Mouse (Mus musculus) erythroblast, embryonic 14.5 days (primary cell): ENCODE results near the gene Slc5a10. TPM values are rescaled to one million over a fixed set of nuclear protein-coding genes. Genes with fewer than 3 reads are reported as not detected.
"Not testable (repeated sequence)": the region's sequence is repeated elsewhere in the genome, so short reads cannot be mapped to it uniquely, and the experiment has no call there.

ENCODE experiments used
- H3K27me3 ChIP-seq: 2 replicates; pipeline ENCODE4 v1.6.1; 2012; ENCODE audit warnings: inconsistent platforms; ENCODE audit not compliant: control insufficient read depth
- H3K36me3 ChIP-seq: 2 replicates; pipeline ENCODE4 v1.6.1; 2012; ENCODE audit warnings: mild to moderate bottlenecking, inconsistent platforms; ENCODE audit not compliant: control insufficient read depth
- H3K4me1 ChIP-seq: 2 replicates; pipeline ENCODE4 v1.6.1; 2012; ENCODE audit warnings: inconsistent platforms; ENCODE audit not compliant: control insufficient read depth
- H3K4me3 ChIP-seq: replicated peaks from 2 replicates; pipeline ENCODE3; 2012; ENCODE audit warnings: moderate library complexity, mild to moderate bottlenecking, inconsistent platforms
- H3K9me3 ChIP-seq: 2 replicates; pipeline ENCODE4 v1.6.1; 2012; ENCODE audit warnings: low read length, inconsistent platforms, mixed read lengths; ENCODE audit not compliant: control insufficient read depth
- GATA1 ChIP-seq: IDR thresholded peaks from 2 replicates; pipeline ENCODE4 v1.6.1; 2012; ENCODE audit warnings: low read length, inconsistent platforms, mixed read lengths
- TAL1 ChIP-seq: IDR thresholded peaks from 3 replicates; pipeline ENCODE4 v1.6.1; 2012; ENCODE audit warnings: low read length, inconsistent platforms, mixed read lengths
- polyA plus RNA-seq: library from polyadenylated mRNA; stranded (reverse); fragments of >175 nt; gene quantifications from 2 replicates; pipeline ENCODE4 v1.2.3, GENCODE M21; 2012

Slc5a10 gene
- polyA plus RNA-seq, 1 experiment = not detected

DNA sequence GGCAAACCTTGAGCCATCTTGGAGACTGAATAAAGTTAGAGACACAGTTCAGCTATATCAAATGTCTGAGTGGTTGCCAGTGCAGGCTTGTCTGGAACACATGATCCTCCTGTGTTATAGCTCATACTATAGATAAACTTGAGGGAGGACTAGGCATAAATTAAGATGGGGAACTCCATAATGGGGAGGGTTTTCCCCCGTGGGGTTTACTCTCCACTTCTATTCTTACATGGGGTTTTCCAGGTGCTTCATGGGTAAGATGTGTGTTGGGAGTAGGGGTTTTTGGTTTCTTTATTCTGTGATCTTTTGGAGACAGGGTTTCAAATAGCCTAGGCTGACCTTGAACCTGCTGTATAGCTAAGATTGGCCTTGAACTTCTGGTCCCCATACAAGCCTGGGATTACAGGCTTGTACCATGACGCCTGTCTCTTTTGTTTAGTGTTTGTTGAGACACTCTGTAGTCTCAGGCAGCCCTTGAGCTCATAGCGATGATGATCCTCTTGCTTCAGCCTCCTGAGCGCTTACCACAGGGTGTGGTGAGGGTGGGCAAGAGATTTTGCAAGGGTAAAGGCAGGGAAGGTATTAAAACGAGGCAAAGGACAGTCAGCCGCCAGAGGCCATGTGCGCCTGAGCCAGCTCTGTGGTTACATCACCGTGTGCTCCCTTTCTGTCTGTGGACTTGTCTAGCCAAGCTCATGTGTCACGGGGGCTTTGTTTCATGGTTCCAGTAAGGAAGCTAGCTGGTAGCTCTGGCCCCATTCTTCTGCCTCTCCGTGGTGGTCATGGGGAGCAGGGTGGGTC is 73.3 kb downstream of the Slc5a10 start:
- no peaks in the 10 kb centered on the region for H3K4me1 ChIP-seq
- H3K36me3 ChIP-seq = no peaks in the 10 kb centered on the region
- H3K9me3 ChIP-seq = no peaks in the 10 kb centered on the region
- H3K4me3 ChIP-seq = no peak overlapping the region
- H3K27me3 ChIP-seq = no peaks in the 10 kb centered on the region; the same call in 1 of the 2 replicates
- TF ChIP-seq GATA1 = no peak
- no peak for TF ChIP-seq TAL1

- TF ChIP-seq GATA1 (no peak), TAL1 (no peak)
- H3K4me1 ChIP-seq = no peaks in the 10 kb centered on the region
- no peak overlapping the region for H3K4me3 ChIP-seq
- H3K36me3 ChIP-seq = no peaks in the 10 kb centered on the region
- H3K9me3 ChIP-seq = no peaks in the 10 kb centered on the region
- no peaks in the 10 kb centered on the region; the same call in 1 of the 2 replicates for H3K27me3 ChIP-seq
These were observed 74.1 kb downstream of the Slc5a10 start for GRCm38 (mm10) chr11:61646499-61647039.

DNA sequence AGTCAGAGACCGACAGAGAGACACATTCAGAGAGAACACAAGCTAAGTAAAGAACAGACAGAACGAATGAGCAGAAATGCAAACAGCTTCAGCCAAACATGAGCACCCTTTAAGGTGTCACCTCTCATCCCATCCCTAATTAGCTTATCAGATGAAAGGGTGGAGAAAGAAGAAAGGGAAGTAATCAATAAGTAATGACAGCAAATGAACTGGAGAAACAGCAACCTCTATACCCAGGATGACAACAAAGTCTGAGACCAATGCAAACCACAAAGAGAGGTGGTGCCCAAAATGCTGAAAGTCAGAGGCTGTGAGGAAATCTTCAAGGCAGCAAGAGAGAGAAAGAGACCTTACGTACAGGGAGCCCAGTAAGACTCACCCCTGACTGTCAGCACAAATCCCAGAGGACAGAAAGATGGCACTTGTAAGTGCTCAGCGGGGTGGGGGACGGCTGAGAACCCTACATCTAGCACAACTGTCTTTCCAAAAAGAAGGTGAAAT is 75.2 kb downstream of the Slc5a10 start:
- Histone ChIP-seq H3K4me1 (no peaks in the 10 kb centered on the region), H3K9me3 (no peaks in the 10 kb centered on the region), H3K36me3 (no peaks in the 10 kb centered on the region), H3K4me3 (no peak overlapping the region), H3K27me3 (no peaks in the 10 kb centered on the region; the same call in 1 of the 2 replicates)
- TF ChIP-seq GATA1 (no peak), TAL1 (no peak)

- TF ChIP-seq GATA1 = no peak
- TF ChIP-seq TAL1 = no peak
- no peak overlapping the region for H3K4me3 ChIP-seq
- H3K4me1 ChIP-seq = no peaks in the 10 kb centered on the region
- H3K36me3 ChIP-seq = no peaks in the 10 kb centered on the region
- no peaks in the 10 kb centered on the region for H3K9me3 ChIP-seq
- H3K27me3 ChIP-seq = no peaks in the 10 kb centered on the region; the same call in 1 of the 2 replicates
These were observed 75.9 kb downstream of the Slc5a10 start for GRCm38 (mm10) chr11:61644576-61645326.

DNA sequence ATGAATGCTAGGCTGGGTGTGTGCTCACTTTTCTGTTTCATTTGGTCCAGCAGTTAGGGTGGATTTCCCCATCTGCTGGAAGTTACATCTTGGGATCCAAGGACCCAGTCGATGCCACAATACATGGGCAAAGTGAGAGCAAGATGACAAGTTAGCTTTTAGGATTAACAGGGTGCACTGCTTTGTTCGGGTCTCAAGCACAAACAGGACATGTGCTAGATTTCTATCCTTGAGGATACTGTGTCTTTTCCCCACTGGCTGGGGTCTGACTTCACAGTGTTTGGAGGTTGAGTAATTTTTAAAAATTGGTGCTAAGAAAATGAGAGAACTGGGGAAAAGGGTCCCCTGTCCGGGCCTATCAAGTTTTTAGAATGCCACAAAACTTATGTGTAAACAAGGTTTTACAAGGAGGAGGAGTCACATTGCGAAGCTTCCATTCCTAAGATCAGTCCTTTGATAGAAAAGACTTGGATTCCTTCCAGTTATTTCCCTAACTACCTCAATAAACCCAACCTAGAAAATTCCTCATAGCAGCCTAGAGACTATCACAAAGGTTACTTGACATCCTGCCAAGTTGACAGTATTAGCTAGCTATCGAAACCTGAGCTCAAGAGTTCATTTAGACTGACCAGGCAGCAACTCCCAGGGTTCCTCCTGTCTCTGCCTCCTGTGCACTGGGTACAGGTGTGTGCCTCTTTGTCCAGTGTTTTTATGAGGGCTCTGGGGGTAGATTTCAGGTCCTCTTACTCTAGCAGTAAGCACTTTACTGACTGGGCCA is 77.3 kb downstream of the Slc5a10 start:
- no peak for TF ChIP-seq GATA1
- no peak for TF ChIP-seq TAL1
- Histone ChIP-seq H3K4me3 (no peak overlapping the region), H3K36me3 (no peaks in the 10 kb centered on the region), H3K27me3 (no peaks in the 10 kb centered on the region; the same call in 1 of the 2 replicates), H3K9me3 (no peaks in the 10 kb centered on the region), H3K4me1 (no peaks in the 10 kb centered on the region)

GRCm38 (mm10) chr11:61642106-61642505 is 78.5 kb downstream of the Slc5a10 start:
- H3K27me3 ChIP-seq = no peaks in the 10 kb centered on the region
- H3K4me3 ChIP-seq = no peak overlapping the region
- TF ChIP-seq TAL1 = no peak
- no peak for TF ChIP-seq GATA1
- H3K4me1 ChIP-seq = no peaks in the 10 kb centered on the region
- H3K9me3 ChIP-seq = no peaks in the 10 kb centered on the region
- no peaks in the 10 kb centered on the region for H3K36me3 ChIP-seq

- not testable (repeated sequence) for H3K9me3 ChIP-seq, H3K36me3 ChIP-seq, H3K4me3 ChIP-seq, H3K27me3 ChIP-seq, H3K4me1 ChIP-seq
These were observed 80.0 kb downstream of the Slc5a10 start for GRCm38 (mm10) chr11:61640585-61640984.

DNA sequence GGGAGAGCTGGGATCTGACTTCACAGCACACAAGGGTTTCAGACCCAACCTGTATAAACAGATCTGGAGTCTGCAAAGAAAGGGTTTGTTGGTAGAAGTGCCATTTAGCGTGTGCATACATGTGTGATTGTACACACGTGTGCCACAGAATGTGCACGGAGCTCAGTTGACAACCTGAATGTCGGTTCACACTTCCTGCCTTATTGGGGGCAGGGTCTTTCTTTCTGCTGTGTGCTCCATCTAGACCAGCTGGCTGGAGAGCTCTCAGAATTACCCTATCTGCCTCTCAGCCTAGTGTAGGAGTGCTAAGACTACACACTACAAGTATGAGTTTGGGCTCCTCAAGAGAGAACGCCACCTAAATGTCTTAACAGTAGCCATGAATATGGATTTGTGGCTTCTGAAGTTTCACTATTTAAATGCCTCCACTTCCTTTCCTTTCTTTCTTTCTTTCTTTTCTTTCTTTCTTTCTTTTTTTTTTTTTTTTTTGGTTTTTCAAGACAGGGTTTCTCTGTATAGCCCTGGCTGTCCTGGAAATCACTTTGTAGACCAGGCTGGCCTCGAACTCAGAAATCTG is 80.9 kb downstream of the Slc5a10 start:
- no peak overlapping the region for H3K4me3 ChIP-seq
- TF ChIP-seq TAL1 (peak; percentile 4; the same call in 1 of the 3 replicates), GATA1 (no peak)
- no peaks in the 10 kb centered on the region for H3K9me3 ChIP-seq
- no peaks in the 10 kb centered on the region for H3K27me3 ChIP-seq
- H3K36me3 ChIP-seq = no peaks in the 10 kb centered on the region
- no peaks in the 10 kb centered on the region for H3K4me1 ChIP-seq
